ENCODE assay signal across 15 mouse cellular contexts in the genomic region with DNA sequence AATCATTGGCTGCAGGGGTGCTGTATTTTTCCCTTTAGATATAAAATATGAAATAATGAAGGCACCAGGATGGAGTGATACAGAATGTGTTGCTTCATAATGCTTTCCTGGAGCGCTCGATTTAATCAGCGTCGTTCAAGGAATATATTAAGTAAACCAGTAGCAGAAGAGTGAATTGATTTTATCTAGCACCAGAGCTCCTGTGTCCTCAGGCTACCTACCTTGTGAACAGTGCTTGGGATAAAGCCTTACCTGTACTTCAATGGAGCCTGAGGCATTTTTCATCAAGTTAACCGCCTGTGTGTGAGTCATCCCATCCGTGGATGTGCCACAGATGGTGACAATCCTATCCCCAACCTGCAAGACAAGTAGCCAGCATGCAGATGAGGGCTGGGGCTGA.
A peak's percentile ranks its signal among the peaks of the same experiment; 100 is the strongest.
DNase-seq lines count a peak whose midpoint lies in the region; ATAC-seq and TF ChIP-seq lines count a peak whose summit lies in the region.
"Had no signal": no experiment of that assay in that cellular context is flagged by ENCODE, and none has a peak within 500 bp of the region (broad histone marks: within the 10 kb centered on the region; RNA-seq: fewer than 3 reads in every experiment).

No protein-coding gene starts in this region.

- TF ChIP-seq CTCF in liver, adult 2 months (IDR thresholded peaks at IDR 0.05; ENCODE audit: low read depth, low read length), result no peak
- TF ChIP-seq CTCF in midbrain, postnatal 0 days (IDR thresholded peaks at IDR 0.05), result no peak

- H3K27ac ChIP-seq in liver, adult 2 months (replicated peaks; ENCODE audit: insufficient read depth, low read depth, low read length), result 0 out of 2 replicates have a peak overlapping the region, but pooled peaks have one; percentile 19
- H3K27ac ChIP-seq in liver, embryonic 12.5 days, result no peak overlapping the region
- H3K27ac ChIP-seq in midbrain, postnatal 0 days (ENCODE audit: low read depth, low read length), result no peak overlapping the region
- H3K27ac ChIP-seq: embryonic facial prominence, embryonic 10.5 days; embryonic facial prominence, embryonic 12.5 days; forebrain, embryonic 10.5 days; forebrain, embryonic 12.5 days had no signal

- peaks cover 14% of the 10 kb centered on the region for H3K36me3 ChIP-seq in liver, adult 2 months (ENCODE audit: control insufficient read depth, insufficient read depth, low read length)
- H3K36me3 ChIP-seq in liver, embryonic 12.5 days, result peaks cover 5% of the 10 kb centered on the region; the same call in 1 of the 2 replicates
- no peaks in the 10 kb centered on the region for H3K36me3 ChIP-seq in midbrain, postnatal 0 days (ENCODE audit: insufficient read depth, low read length)

- no peak overlapping the region for H3K4me2 ChIP-seq in liver, embryonic 12.5 days
- H3K4me2 ChIP-seq in midbrain, postnatal 0 days (ENCODE audit: low read depth, low read length, poor library complexity, severe bottlenecking), result no peak overlapping the region
- H3K4me2 ChIP-seq: embryonic facial prominence, embryonic 12.5 days; forebrain, embryonic 12.5 days had no signal

- no peak overlapping the region for H3K9ac ChIP-seq in liver, adult 2 months (ENCODE audit: low read depth, low read length)
- H3K9ac ChIP-seq in liver, embryonic 12.5 days, result no peak overlapping the region
- no peak overlapping the region for H3K9ac ChIP-seq in midbrain, postnatal 0 days (replicated peaks; ENCODE audit: low read length, poor library complexity, severe bottlenecking)
- H3K9ac ChIP-seq: embryonic facial prominence, embryonic 12.5 days; forebrain, embryonic 12.5 days had no signal

- no peaks in the 10 kb centered on the region for H3K27me3 ChIP-seq in liver, adult 2 months (ENCODE audit: control insufficient read depth, insufficient read depth, low read length)
- no peaks in the 10 kb centered on the region for H3K27me3 ChIP-seq in liver, embryonic 12.5 days (replicated peaks)
- no peaks in the 10 kb centered on the region for H3K27me3 ChIP-seq in midbrain, postnatal 0 days (ENCODE audit: insufficient read depth, low read length)
- H3K27me3 ChIP-seq: embryonic facial prominence, embryonic 12.5 days; forebrain, embryonic 12.5 days; Patski had no signal

- TF ChIP-seq POLR2A in liver, adult 2 months (IDR thresholded peaks at IDR 0.05; ENCODE audit: extremely low read depth, insufficient read depth, low read length), result no peak

- no peak overlapping the region for H3K4me3 ChIP-seq in liver, adult 2 months (ENCODE audit: insufficient read depth, low read depth, low read length)
- H3K4me3 ChIP-seq in liver, embryonic 12.5 days, result no peak overlapping the region
- no peak overlapping the region for H3K4me3 ChIP-seq in midbrain, postnatal 0 days (ENCODE audit: low read depth, low read length)
- H3K4me3 ChIP-seq: embryonic facial prominence, embryonic 10.5 days; embryonic facial prominence, embryonic 12.5 days; forebrain, embryonic 10.5 days; forebrain, embryonic 12.5 days had no signal

- no peak for ATAC-seq in liver, embryonic 12.5 days
- no peak for ATAC-seq in midbrain, postnatal 0 days (ENCODE audit: low FRiP score)
- ATAC-seq: activated CD4-positive, CD25-positive, alpha-beta regulatory T cell, adult 4 months; forebrain, embryonic 14.5 days; forebrain, embryonic 16.5 days; Patski had no signal

- 94% methylated on average over 6 of the region's 6 CpGs for WGBS in liver, adult 2 months
- 87% methylated on average over 6 of the region's 6 CpGs for WGBS in liver, embryonic 12.5 days (ENCODE audit: insufficient replicate concordance)
- 78% methylated on average over 6 of the region's 6 CpGs for WGBS in midbrain, postnatal 0 days

- DNase-seq in liver, adult 2 months (ENCODE audit: extremely low read depth, low read depth, low spot score), result no peak
- DNase-seq in fat pad, adult 2 months (ENCODE audit: extremely low read depth, low read depth, low spot score), result peak; percentile 91
- DNase-seq in gonadal fat pad, adult 2 months (ENCODE audit: low read depth), result peak; percentile 79
- DNase-seq in midbrain, postnatal 0 days (ENCODE audit: low spot score), result no peak
- DNase-seq: cerebellum, adult 11-12 months; cerebellum, postnatal 25 days had no signal

- peaks cover 7% of the 10 kb centered on the region; the same call in 1 of the 2 replicates for H3K4me1 ChIP-seq in liver, adult 2 months (ENCODE audit: control insufficient read depth, insufficient read depth, low read length)
- H3K4me1 ChIP-seq in liver, embryonic 12.5 days, result no peaks in the 10 kb centered on the region
- H3K4me1 ChIP-seq in midbrain, postnatal 0 days (ENCODE audit: insufficient read depth, low read length), result no peaks in the 10 kb centered on the region
- H3K4me1 ChIP-seq: embryonic facial prominence, embryonic 10.5 days; embryonic facial prominence, embryonic 12.5 days; forebrain, embryonic 12.5 days had no signal

- H3K79me2 ChIP-seq in liver, adult 2 months (ENCODE audit: control insufficient read depth, insufficient read depth, low read length), result no peaks in the 10 kb centered on the region

- no peaks in the 10 kb centered on the region for H3K9me3 ChIP-seq in liver, embryonic 12.5 days (replicated peaks)
- no peaks in the 10 kb centered on the region for H3K9me3 ChIP-seq in midbrain, postnatal 0 days (ENCODE audit: low read length)
- H3K9me3 ChIP-seq: embryonic facial prominence, embryonic 10.5 days; embryonic facial prominence, embryonic 12.5 days; forebrain, embryonic 10.5 days; forebrain, embryonic 12.5 days had no signal

Comparison
In these comparisons a context has a peak if more than half of its experiments do, and no peak if none do; other contexts are left out.
1. DNase-seq: peak in fat pad, adult 2 months (single experiment) and gonadal fat pad, adult 2 months (single experiment); none in liver, adult 2 months (single experiment) and midbrain, postnatal 0 days (single experiment).